Mouse (Mus musculus): ENCODE measurements at regions not wholly inside any gene's neighbourhood (a gene's known extent, or its start where the extent isn't known, plus 50 kb on each side); places are given as distances from the start of the nearest gene placed in this dataset.

- Histone ChIP-seq H3K36me3 (ENCODE audit: insufficient read depth, low read length) (no peaks in the 10 kb centered on the region), H3K27ac (no peak overlapping the region), H3K4me3 (ENCODE audit: low read length) (no peak overlapping the region), H3K9me3 (ENCODE audit: low read length) (no peaks in the 10 kb centered on the region), H3K4me1 (ENCODE audit: insufficient read depth, low read length) (no peaks in the 10 kb centered on the region), H3K27me3 (ENCODE audit: insufficient read depth, low read length) (no peaks in the 10 kb centered on the region), H3K4me2 (ENCODE audit: low read depth, low read length) (no peak overlapping the region), H3K9ac (replicated peaks; ENCODE audit: low read length) (no peak overlapping the region)
- DNase-seq (ENCODE audit: low spot score) = peak; percentile 22
- TF ChIP-seq CTCF (IDR thresholded peaks at IDR 0.05; ENCODE audit: low read depth) = no peak
- 0 out of 2 replicates have a peak, but pooled peaks have one; percentile 35 for ATAC-seq
- WGBS = 49% methylated on average over 6 of the region's 6 CpGs
These were observed 165.8 kb upstream of the Sox14 start for GRCm38 (mm10) chr9:100041776-100042175.

DNA sequence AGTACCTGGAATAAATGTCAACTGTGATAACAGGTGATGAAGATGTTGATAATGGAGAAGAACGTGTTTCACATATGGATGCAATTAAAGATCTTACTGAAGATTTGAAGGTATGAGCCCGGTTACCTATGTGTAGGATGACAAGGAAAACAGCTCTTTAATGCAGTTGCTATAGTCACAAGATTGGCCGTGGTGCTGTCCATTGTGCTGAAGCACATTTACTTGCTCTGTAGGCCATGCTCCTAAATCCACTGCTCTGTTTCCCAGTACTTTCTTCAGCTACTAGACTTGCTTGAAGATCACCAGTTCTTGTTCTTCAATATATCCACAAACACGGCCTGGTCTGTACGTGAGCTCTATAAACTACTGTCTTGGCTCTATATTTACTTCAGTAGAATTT is 147.7 kb upstream of the Sox14 start:
- Histone ChIP-seq H3K36me3 (ENCODE audit: insufficient read depth, low read length) (no peaks in the 10 kb centered on the region), H3K9me3 (ENCODE audit: low read length) (no peaks in the 10 kb centered on the region), H3K4me2 (ENCODE audit: low read depth, low read length) (no peak overlapping the region), H3K4me3 (ENCODE audit: low read length) (no peak overlapping the region), H3K27ac (no peak overlapping the region), H3K27me3 (ENCODE audit: insufficient read depth, low read length) (no peaks in the 10 kb centered on the region), H3K9ac (replicated peaks; ENCODE audit: low read length) (no peak overlapping the region), H3K4me1 (ENCODE audit: insufficient read depth, low read length) (no peaks in the 10 kb centered on the region)
- DNase-seq (ENCODE audit: low spot score) (no peak), ATAC-seq (no peak)
- WGBS = 67% methylated on average over 5 of the region's 5 CpGs
- TF ChIP-seq CTCF (IDR thresholded peaks at IDR 0.05; ENCODE audit: low read depth) = no peak

GRCm38 (mm10) chr9:100022035-100022434 is 146.1 kb upstream of the Sox14 start:
- DNase-seq (ENCODE audit: low spot score) (no peak), ATAC-seq (no peak)
- Histone ChIP-seq H3K4me1 (ENCODE audit: insufficient read depth, low read length) (no peaks in the 10 kb centered on the region), H3K4me2 (ENCODE audit: low read depth, low read length) (no peak overlapping the region), H3K27ac (no peak overlapping the region), H3K9ac (replicated peaks; ENCODE audit: low read length) (no peak overlapping the region), H3K4me3 (ENCODE audit: low read length) (no peak overlapping the region), H3K27me3 (ENCODE audit: insufficient read depth, low read length) (no peaks in the 10 kb centered on the region), H3K36me3 (ENCODE audit: insufficient read depth, low read length) (no peaks in the 10 kb centered on the region), H3K9me3 (ENCODE audit: low read length) (no peaks in the 10 kb centered on the region)
- WGBS = 65% methylated on average over 3 of the region's 3 CpGs
- no peak for TF ChIP-seq CTCF (IDR thresholded peaks at IDR 0.05; ENCODE audit: low read depth)

DNA sequence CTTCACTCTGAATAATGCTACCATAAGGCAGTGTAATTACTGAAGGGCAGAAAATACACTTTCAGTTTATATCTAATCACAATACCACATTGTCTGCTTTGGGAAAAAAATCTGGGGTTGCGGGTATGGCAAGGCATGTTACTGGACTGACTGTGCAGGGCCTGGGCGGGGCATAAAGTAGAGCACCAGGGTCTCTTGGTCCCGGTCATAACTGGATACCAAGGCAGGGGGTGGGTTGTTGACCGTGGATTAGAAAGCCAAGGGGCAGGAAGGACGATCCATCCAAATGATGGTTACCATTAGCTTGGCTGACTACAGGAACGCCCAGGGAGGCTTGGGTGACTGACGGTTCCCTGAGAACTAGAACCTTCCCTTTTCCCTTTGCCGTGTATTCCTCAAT is 119.2 kb upstream of the Sox14 start:
- peaks cover 5% of the 10 kb centered on the region; the same call in 1 of the 2 replicates for H3K27me3 ChIP-seq (ENCODE audit: insufficient read depth, low read length)
- no peak overlapping the region for H3K4me3 ChIP-seq (ENCODE audit: low read length)
- DNase-seq (ENCODE audit: low spot score) = no peak
- H3K9me3 ChIP-seq (ENCODE audit: low read length) = no peaks in the 10 kb centered on the region
- WGBS = 52% methylated on average over 8 of the region's 8 CpGs
- no peak overlapping the region for H3K27ac ChIP-seq
- no peak for TF ChIP-seq CTCF (IDR thresholded peaks at IDR 0.05; ENCODE audit: low read depth)
- no peaks in the 10 kb centered on the region for H3K36me3 ChIP-seq (ENCODE audit: insufficient read depth, low read length)
- no peak for ATAC-seq
- no peaks in the 10 kb centered on the region for H3K4me1 ChIP-seq (ENCODE audit: insufficient read depth, low read length)
- H3K4me2 ChIP-seq (ENCODE audit: low read depth, low read length) = peak overlapping the region; percentile 63
- H3K9ac ChIP-seq (replicated peaks; ENCODE audit: low read length) = no peak overlapping the region

DNA sequence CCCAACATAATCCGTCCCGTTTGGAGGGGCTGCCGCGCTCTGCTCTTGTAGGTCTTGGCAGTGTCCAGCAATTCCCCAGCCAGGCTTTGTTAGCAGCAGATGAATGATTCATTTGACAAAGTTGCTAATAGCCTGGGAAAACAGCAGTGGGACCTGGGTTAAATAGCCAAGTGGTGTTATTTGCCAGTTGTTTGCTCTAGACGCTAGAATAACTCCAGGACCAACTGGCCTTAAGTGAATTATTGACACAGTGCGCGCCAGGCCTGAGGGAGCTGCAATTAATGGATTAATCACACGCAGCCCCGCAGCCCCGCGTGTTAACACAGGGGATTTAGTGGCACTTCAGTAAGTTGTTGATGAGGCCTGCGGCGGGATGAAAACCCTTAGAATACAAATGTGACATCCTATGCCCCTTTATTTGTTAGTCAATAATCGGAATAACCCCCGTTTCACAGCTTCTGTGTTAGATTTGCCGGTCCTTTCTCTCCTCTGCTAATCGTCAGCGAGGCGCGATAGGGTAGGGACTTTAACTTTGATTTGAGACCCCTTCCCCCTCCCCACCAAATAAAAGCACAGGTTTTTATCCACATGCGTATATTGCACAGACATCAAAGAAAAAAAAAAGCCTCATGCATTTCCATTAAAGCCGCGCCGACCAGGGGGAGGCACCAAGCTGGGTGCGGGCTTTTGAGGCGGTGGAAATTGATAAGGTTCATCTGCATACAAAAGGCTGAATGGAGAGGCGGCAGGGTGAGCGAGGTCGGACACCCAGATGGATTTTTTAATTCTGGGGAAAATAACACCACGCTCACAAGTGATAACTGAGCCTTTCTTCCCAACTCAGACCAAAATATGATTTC is 118.5 kb upstream of the Sox14 start:
- Histone ChIP-seq H3K27ac (no peak overlapping the region), H3K4me2 (ENCODE audit: low read depth, low read length) (peak overlapping the region; percentile 63), H3K9ac (replicated peaks; ENCODE audit: low read length) (no peak overlapping the region), H3K4me1 (ENCODE audit: insufficient read depth, low read length) (no peaks in the 10 kb centered on the region), H3K9me3 (ENCODE audit: low read length) (no peaks in the 10 kb centered on the region), H3K36me3 (ENCODE audit: insufficient read depth, low read length) (no peaks in the 10 kb centered on the region), H3K27me3 (ENCODE audit: insufficient read depth, low read length) (peaks cover 5% of the 10 kb centered on the region; the same call in 1 of the 2 replicates), H3K4me3 (ENCODE audit: low read length) (peak overlapping the region; percentile 30)
- 3% methylated on average over 30 of the region's 30 CpGs for WGBS
- peak; percentile 49; the same call in 1 of the 2 replicates for ATAC-seq
- peak; percentile 79 for DNase-seq (ENCODE audit: low spot score)
- no peak for TF ChIP-seq CTCF (IDR thresholded peaks at IDR 0.05; ENCODE audit: low read depth)

GRCm38 (mm10) chr9:99987376-99987775 is 111.4 kb upstream of the Sox14 start:
- no peaks in the 10 kb centered on the region; the same call in 1 of the 2 replicates for H3K27me3 ChIP-seq (ENCODE audit: insufficient read depth, low read length)
- no peak overlapping the region for H3K4me2 ChIP-seq (ENCODE audit: low read depth, low read length)
- no peak overlapping the region for H3K4me3 ChIP-seq (ENCODE audit: low read length)
- H3K9ac ChIP-seq (replicated peaks; ENCODE audit: low read length) = no peak overlapping the region
- H3K27ac ChIP-seq = no peak overlapping the region
- no peak for ATAC-seq
- peaks cover 6% of the 10 kb centered on the region; the same call in 1 of the 2 replicates for H3K9me3 ChIP-seq (ENCODE audit: low read length)
- 30% methylated on average over 1 of the region's 1 CpGs for WGBS
- no peaks in the 10 kb centered on the region for H3K36me3 ChIP-seq (ENCODE audit: insufficient read depth, low read length)
- TF ChIP-seq CTCF (IDR thresholded peaks at IDR 0.05; ENCODE audit: low read depth) = no peak
- no peaks in the 10 kb centered on the region for H3K4me1 ChIP-seq (ENCODE audit: insufficient read depth, low read length)
- DNase-seq (ENCODE audit: low spot score) = no peak

DNA sequence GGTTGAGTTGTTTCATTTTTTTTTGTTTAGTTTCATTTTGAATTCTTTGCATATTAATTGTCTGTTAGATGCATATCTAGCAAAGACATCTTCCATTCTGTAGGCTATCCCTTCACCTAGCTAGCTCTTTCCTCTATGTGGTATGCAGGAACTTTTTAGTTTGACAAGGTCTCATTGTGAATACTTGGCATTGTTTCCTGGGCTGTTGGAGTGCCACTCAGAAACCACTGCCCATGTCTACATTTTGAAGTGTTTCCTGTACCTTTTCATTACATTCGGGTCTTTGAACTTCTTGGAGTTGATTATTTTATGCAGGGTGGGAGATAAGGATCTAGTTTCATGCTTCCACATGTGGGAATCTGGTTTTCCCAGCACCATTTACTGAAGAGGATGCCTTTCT is 104.8 kb upstream of the Sox14 start:
- H3K9ac ChIP-seq (replicated peaks; ENCODE audit: low read length) = no peak overlapping the region
- no peak overlapping the region for H3K27ac ChIP-seq
- no peak for TF ChIP-seq CTCF (IDR thresholded peaks at IDR 0.05; ENCODE audit: low read depth)
- WGBS = 89% methylated on average over 1 of the region's 1 CpGs
- H3K9me3 ChIP-seq (ENCODE audit: low read length) = no peaks in the 10 kb centered on the region
- H3K4me2 ChIP-seq (ENCODE audit: low read depth, low read length) = no peak overlapping the region
- H3K27me3 ChIP-seq (ENCODE audit: insufficient read depth, low read length) = no peaks in the 10 kb centered on the region; the same call in 1 of the 2 replicates
- H3K4me3 ChIP-seq (ENCODE audit: low read length) = no peak overlapping the region
- no peaks in the 10 kb centered on the region for H3K4me1 ChIP-seq (ENCODE audit: insufficient read depth, low read length)
- no peaks in the 10 kb centered on the region for H3K36me3 ChIP-seq (ENCODE audit: insufficient read depth, low read length)
- DNase-seq (ENCODE audit: low spot score) = no peak
- no peak for ATAC-seq

Data from hindbrain, postnatal 0 days (tissue).